Mouse (Mus musculus) cerebellum, adult 2 months (tissue): ENCODE measurements around the gene Gabra1.

Experiments used
- CTCF ChIP-seq: fragments of 200-500 bp; IDR thresholded peaks from 2 replicates; pipeline ENCODE4 v1.5.1; 2011; ENCODE audit warnings: low read depth, mild to moderate bottlenecking, control low read depth, low read length, moderate library complexity, borderline replicate concordance; ENCODE audit not compliant: insufficient read depth
- POLR2A ChIP-seq: fragments of 200-500 bp; IDR thresholded peaks from 2 replicates; pipeline ENCODE4 v1.6.1; 2011; ENCODE audit warnings: low read length, control low read depth, borderline replicate concordance; ENCODE audit not compliant: insufficient read depth

DNA sequence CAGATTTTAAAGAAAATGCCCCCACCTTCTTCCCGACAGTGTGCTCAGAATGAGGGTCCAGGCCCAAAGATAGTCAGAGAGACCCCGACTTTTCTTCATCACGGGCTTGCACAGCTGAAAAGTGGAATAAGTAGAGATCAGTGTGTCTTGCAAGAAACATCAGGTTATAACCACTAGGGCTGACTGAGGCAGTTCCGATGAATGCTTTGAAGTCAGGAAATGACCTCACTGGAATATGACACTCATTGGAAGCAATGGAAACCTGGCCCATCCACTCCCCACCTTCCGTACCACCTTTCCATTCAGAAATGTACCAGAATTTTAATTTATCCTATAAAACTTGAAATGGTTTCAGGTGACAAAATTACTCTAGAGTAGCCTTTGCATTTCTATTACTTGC lies 3.2 kb downstream of the Gabra1 start:
- TF ChIP-seq POLR2A (no peak), CTCF (no peak)
